Mouse (Mus musculus): ENCODE measurements around the gene Erg. TPM values are rescaled to one million over a fixed set of nuclear protein-coding genes. Genes with fewer than 3 reads are reported as not detected.

The Erg gene
- not detected in 2 replicates for polyA plus RNA-seq (2012; ENCODE audit: insufficient read depth, insufficient read length, missing spikeins)

DNA sequence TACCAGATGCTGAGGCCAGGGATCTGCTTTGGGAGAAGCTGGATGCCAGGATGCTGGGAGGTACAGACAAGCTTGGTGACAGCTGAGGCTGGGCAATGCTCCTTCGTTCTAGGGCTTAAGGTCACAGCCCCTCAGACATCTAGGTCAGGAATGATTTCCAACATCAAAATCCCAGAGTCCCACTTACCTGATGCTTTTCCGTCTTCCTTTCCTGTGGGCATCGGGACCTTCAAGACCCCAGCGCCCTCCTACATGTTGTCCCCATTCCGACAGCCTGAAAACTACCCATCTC lies at the start of gene Erg:
TSS of gene Erg (minus strand) at position 283 of the 292 bp plus-strand sequence.
- H3K4me1 ChIP-seq (ENCODE audit: control insufficient read depth, insufficient read depth, low read length): no peaks in the 10 kb centered on the region
- no peak within 1 kb of the TSS for H3K4me3 ChIP-seq (ENCODE audit: insufficient read depth, low read length)
- no peak for TF ChIP-seq CTCF (IDR thresholded peaks at IDR 0.05; ENCODE audit: low read depth, low read length)
- TF ChIP-seq POLR2A (IDR thresholded peaks at IDR 0.05; ENCODE audit: borderline replicate concordance, low read depth, low read length): no peak
- no peak within 1 kb of the TSS for H3K27ac ChIP-seq (ENCODE audit: insufficient read depth, low read depth, low read length)

DNA sequence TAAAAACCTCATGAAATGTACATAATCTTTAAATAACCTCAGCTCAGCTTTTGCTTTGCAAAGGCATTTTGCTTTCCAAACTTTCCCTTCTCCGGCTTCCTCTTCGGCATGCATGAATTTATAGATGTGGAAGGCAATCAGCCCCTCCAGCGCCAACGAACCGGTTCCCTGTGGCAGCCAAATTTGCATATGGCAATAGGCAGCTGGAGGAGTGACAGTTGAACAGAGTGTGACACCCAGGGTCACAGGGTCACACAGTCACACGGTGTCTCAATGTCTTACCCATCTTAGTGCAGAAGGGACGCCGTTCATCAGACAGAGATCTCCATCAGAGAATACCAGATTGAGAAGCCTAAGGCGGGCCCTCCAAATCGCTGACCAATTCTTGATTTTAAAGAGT lies 45.4 kb upstream of the Erg start:
- Histone ChIP-seq H3K4me3 (ENCODE audit: insufficient read depth, low read length) (no peak overlapping the region), H3K4me1 (ENCODE audit: control insufficient read depth, insufficient read depth, low read length) (no peaks in the 10 kb centered on the region), H3K27ac (ENCODE audit: insufficient read depth, low read depth, low read length) (no peak overlapping the region)
- TF ChIP-seq CTCF (IDR thresholded peaks at IDR 0.05; ENCODE audit: low read depth, low read length) (no peak), POLR2A (IDR thresholded peaks at IDR 0.05; ENCODE audit: borderline replicate concordance, low read depth, low read length) (no peak)

GRCm38 (mm10) chr16:95623876-95624770 lies 37.7 kb upstream of the Erg start:
- Histone ChIP-seq H3K27ac (ENCODE audit: insufficient read depth, low read depth, low read length) (no peak overlapping the region), H3K4me3 (ENCODE audit: insufficient read depth, low read length) (no peak overlapping the region), H3K4me1 (ENCODE audit: control insufficient read depth, insufficient read depth, low read length) (no peaks in the 10 kb centered on the region)
- TF ChIP-seq CTCF (IDR thresholded peaks at IDR 0.05; ENCODE audit: low read depth, low read length) (no peak), POLR2A (IDR thresholded peaks at IDR 0.05; ENCODE audit: borderline replicate concordance, low read depth, low read length) (no peak)

DNA sequence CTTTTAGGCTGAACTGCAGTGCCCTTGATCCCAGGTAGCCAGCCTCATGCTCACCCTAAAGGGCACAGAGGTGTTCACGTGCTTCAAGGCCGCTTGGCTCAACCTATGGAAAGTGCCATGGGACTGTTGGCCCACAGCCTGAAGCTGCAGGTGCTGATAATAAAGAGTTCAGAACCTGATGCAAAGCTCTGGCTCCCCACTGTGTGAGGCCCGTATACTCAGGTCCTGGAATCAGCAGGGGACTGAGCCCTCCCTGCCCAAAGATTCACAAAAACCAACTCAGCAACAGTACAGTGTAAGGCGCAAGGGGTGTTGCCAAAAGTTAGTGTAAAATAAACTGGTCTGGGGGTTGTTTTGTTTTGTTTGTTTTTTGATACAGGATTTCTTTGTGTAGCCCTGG lies 36.7 kb upstream of the Erg start:
- Histone ChIP-seq H3K4me1 (ENCODE audit: control insufficient read depth, insufficient read depth, low read length) (no peaks in the 10 kb centered on the region), H3K4me3 (ENCODE audit: insufficient read depth, low read length) (no peak overlapping the region), H3K27ac (ENCODE audit: insufficient read depth, low read depth, low read length) (no peak overlapping the region)
- no peak for TF ChIP-seq POLR2A (IDR thresholded peaks at IDR 0.05; ENCODE audit: borderline replicate concordance, low read depth, low read length)
- TF ChIP-seq CTCF (IDR thresholded peaks at IDR 0.05; ENCODE audit: low read depth, low read length): no peak

- no peak overlapping the region for H3K4me3 ChIP-seq (ENCODE audit: insufficient read depth, low read length)
- no peak for TF ChIP-seq POLR2A (IDR thresholded peaks at IDR 0.05; ENCODE audit: borderline replicate concordance, low read depth, low read length)
- no peak for TF ChIP-seq CTCF (IDR thresholded peaks at IDR 0.05; ENCODE audit: low read depth, low read length)
- H3K4me1 ChIP-seq (ENCODE audit: control insufficient read depth, insufficient read depth, low read length): no peaks in the 10 kb centered on the region
- no peak overlapping the region for H3K27ac ChIP-seq (ENCODE audit: insufficient read depth, low read depth, low read length)
These were observed 33.5 kb upstream of the Erg start for GRCm38 (mm10) chr16:95619859-95620325.

DNA sequence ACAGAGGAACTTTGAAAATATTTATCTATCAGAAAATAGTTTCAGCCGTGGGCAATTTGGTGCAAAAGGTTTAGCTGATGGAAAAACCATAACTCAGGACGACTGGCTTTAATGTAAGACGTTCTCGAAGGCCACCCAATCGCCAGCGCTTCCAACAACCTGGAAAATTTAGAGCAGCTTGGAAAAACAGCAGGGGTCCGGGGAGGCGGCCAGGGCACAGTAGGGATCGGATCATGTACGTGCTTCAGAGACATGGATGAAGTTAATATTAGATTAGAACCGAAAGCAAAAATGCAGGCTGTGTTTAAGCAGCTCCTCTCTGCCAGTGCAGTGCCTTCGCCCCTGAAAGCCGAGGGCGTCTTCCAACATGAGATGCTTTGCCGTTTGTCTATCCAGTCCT lies 31.8 kb upstream of the Erg start:
- TF ChIP-seq POLR2A (IDR thresholded peaks at IDR 0.05; ENCODE audit: borderline replicate concordance, low read depth, low read length) (no peak), CTCF (IDR thresholded peaks at IDR 0.05; ENCODE audit: low read depth, low read length) (no peak)
- no peak overlapping the region for H3K4me3 ChIP-seq (ENCODE audit: insufficient read depth, low read length)

GRCm38 (mm10) chr16:95617720-95618119 lies 31.3 kb upstream of the Erg start:
- no peak overlapping the region for H3K27ac ChIP-seq (ENCODE audit: insufficient read depth, low read depth, low read length)
- H3K4me1 ChIP-seq (ENCODE audit: control insufficient read depth, insufficient read depth, low read length): peaks cover under 1% of the 10 kb centered on the region; the same call in 1 of the 2 replicates
- H3K4me3 ChIP-seq (ENCODE audit: insufficient read depth, low read length): no peak overlapping the region
- TF ChIP-seq CTCF (IDR thresholded peaks at IDR 0.05; ENCODE audit: low read depth, low read length) (no peak), POLR2A (IDR thresholded peaks at IDR 0.05; ENCODE audit: borderline replicate concordance, low read depth, low read length) (no peak)

More for the DNA sequence above, 31.8 kb upstream of the Erg start:
- H3K4me1 ChIP-seq (ENCODE audit: control insufficient read depth, insufficient read depth, low read length): no peaks in the 10 kb centered on the region
- H3K27ac ChIP-seq (ENCODE audit: insufficient read depth, low read depth, low read length): no peak overlapping the region

DNA sequence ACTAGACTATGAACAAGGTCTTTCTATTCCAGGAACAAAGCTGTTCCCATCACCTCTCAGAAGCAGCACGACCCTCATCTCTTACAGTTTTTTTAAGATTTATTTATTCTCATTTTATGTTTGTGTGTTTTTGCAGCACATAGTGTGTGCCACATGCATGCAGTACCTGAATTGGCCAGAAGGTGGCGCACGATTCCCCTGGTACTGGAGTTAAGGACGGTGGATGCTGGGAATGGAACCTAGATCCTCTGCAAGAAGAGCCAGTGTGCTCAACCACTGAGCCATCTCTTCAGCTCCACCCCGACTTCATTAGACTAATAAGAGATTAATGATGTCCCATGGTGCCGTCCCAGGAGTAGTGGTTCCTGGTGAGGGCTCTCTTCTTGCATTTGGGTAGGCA lies 29.2 kb upstream of the Erg start:
- Histone ChIP-seq H3K27ac (ENCODE audit: insufficient read depth, low read depth, low read length) (no peak overlapping the region), H3K4me3 (ENCODE audit: insufficient read depth, low read length) (no peak overlapping the region), H3K4me1 (ENCODE audit: control insufficient read depth, insufficient read depth, low read length) (peaks cover 10% of the 10 kb centered on the region)
- TF ChIP-seq CTCF (IDR thresholded peaks at IDR 0.05; ENCODE audit: low read depth, low read length): peak; percentile 69
- no peak for TF ChIP-seq POLR2A (IDR thresholded peaks at IDR 0.05; ENCODE audit: borderline replicate concordance, low read depth, low read length)

GRCm38 (mm10) chr16:95614482-95614881 lies 28.1 kb upstream of the Erg start:
- Histone ChIP-seq H3K27ac (ENCODE audit: insufficient read depth, low read depth, low read length) (no peak overlapping the region), H3K4me3 (ENCODE audit: insufficient read depth, low read length) (no peak overlapping the region), H3K4me1 (ENCODE audit: control insufficient read depth, insufficient read depth, low read length) (peaks cover 10% of the 10 kb centered on the region)
- TF ChIP-seq POLR2A (IDR thresholded peaks at IDR 0.05; ENCODE audit: borderline replicate concordance, low read depth, low read length) (no peak), CTCF (IDR thresholded peaks at IDR 0.05; ENCODE audit: low read depth, low read length) (no peak)

- no peak for TF ChIP-seq POLR2A (IDR thresholded peaks at IDR 0.05; ENCODE audit: borderline replicate concordance, low read depth, low read length)
- TF ChIP-seq CTCF (IDR thresholded peaks at IDR 0.05; ENCODE audit: low read depth, low read length): no peak
- H3K27ac ChIP-seq (ENCODE audit: insufficient read depth, low read depth, low read length): no peak overlapping the region
- peaks cover 10% of the 10 kb centered on the region for H3K4me1 ChIP-seq (ENCODE audit: control insufficient read depth, insufficient read depth, low read length)
- no peak overlapping the region for H3K4me3 ChIP-seq (ENCODE audit: insufficient read depth, low read length)
These were observed 25.8 kb upstream of the Erg start for GRCm38 (mm10) chr16:95611982-95612746.
